Mouse (Mus musculus): ENCODE results near the gene Lbhd1.

Gene Lbhd1

GRCm38 (mm10) chr19:8919684-8920072, 36.1 kb downstream of the Lbhd1 start:
- DNase-seq: no peak

- DNase-seq: peak; percentile 94
Measured at GRCm38 (mm10) chr19:8920073-8920736, 36.7 kb downstream of the Lbhd1 start, which contains the start of gene B3gat3. B3gat3 (plus strand) TSS chr19:8920374.

DNA sequence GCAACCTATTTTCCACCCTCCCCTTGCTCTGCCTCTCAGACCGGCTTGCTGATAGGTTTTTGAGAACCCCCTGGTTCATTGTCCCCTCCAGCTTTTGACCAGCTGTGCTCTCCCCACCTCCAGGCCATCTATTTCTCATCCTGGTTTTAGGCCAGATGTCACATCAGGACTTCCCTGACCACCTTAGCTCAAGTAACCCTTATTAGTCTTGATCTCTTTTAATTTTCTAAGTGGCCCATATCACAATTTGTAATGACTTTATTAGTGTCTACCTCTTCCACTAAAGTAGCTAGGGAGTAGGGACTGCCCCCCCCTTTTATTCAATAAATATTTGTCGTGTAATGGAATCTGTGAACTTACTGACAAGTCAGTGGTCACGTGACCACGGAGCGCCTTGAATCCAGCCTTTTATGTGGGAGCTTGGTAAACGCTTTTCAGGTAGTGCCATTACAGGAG, 37.3 kb downstream of the Lbhd1 start:
- DNase-seq: no peak

DNA sequence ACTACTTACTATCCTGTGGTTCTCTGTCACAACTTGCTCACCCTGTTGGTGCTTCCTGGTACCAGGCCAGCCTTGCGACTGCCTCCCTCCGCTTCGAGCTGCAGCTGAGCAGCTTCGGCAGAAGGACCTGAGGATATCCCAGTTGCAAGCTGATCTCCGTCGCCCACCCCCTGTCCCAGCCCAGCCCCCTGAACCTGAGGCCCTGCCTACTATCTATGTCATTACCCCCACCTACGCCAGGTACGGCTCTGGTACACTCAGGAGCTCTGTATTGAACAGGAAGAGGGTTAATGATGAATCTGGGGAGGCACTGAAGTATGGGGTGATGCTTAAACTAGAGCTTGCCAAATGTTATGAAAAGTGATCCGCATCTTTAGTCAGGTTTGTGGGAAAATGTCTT, 38.2 kb downstream of the Lbhd1 start:
- no peak for DNase-seq

DNA sequence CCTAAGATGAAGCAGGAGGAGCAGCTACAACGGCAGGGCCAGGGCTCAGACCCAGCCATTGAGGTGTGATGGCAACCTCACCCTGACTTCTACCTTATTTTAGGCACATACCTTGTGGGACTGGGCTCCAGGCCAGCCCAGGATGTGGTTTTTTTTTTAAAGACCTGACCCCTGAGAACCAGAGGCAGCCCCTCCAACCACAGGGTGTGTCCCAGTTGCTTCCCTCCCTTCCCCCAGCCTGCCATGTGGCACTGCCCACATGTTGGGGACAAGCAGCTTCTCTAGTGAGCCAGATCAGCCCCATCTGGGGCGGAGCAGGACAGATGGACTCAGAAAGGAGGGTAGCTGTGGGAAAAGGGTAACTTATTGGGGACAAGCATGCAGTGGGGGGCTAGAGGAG, 43.2 kb downstream of the Lbhd1 start:
- DNase-seq: no peak

DNA sequence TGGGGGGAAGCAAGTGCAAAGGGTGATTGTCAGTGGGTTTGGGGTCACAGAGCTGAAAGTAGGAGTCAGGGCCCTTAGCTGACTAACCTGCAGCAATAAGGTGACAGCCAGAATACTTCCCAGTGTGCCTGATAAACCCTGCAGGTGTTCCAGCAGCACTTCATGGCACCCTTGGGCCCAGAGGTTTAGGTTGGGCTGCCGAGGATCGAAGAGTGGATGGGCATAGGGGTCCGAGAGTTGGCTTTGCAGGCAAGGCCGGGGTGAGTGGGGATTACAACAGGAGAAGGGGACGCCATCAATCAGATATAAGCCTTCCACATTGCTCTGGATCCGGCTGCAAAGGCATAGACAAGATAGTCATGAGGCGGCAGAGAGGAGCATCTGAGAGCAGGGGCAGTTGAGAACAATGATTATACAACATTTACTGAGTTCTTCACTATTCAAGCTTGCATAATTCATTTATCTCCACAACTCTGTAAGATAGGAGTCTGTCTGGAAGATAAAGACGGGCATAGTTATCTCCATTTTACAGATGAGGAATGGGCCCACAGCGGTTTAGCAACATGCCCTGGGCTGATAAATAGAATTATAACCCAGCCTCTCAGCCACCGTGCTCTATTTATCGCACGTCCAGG, 44.5 kb downstream of the Lbhd1 start:
- DNase-seq: no peak

GRCm38 (mm10) chr19:8928689-8929223, 45.2 kb downstream of the Lbhd1 start:
- DNase-seq: peak; percentile 66

DNA sequence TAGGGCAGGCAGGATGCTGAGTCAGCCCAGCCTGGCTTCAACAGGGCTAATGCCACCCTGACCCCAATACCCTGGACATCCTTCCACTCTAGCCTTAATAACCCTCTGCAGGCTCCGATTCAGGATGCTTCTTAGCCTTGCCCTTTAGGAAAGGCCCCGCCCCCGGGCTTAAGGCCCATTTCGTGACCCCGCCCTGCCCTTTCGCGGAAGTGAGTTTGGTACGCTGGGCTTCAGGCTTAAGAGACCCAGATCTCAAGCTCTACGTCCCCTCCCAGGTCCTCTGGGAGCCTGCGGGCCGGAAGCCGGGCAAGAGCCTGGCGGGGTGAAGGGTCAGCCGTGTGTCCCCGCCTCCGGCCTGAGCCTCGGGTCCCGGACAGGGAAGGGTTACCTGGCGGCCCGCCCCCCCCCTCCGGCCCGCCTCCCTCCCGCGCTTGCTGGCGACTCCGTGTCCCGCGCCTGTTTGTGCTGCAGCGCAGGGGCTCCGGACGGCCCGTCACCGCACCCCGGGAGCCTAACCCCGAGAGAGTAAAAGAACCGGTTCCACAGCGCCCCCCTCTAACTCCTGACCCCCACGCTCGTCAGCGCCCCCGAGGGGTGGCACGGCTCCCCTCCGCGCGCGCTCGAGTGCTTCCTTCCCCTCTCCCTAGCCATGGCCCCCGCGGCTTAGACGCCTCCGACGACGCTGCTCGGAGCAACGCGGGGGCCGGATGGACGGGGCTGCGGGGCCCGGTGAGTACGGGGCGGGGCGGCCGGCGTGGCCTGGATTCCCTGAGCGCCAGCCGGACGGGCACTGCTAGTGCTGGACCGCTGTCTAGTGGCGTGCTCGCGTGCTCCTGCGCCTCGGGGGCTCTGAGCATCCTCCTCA, 45.9 kb downstream of the Lbhd1 start, which contains the start of the genes Rom1 and Eml3:
TSS of gene Rom1 (minus strand) at position 133 of the 865 bp plus-strand sequence.
TSS of gene Eml3 (plus strand) at position 329 of the 865 bp plus-strand sequence.
- peak; percentile 80 for DNase-seq

DNA sequence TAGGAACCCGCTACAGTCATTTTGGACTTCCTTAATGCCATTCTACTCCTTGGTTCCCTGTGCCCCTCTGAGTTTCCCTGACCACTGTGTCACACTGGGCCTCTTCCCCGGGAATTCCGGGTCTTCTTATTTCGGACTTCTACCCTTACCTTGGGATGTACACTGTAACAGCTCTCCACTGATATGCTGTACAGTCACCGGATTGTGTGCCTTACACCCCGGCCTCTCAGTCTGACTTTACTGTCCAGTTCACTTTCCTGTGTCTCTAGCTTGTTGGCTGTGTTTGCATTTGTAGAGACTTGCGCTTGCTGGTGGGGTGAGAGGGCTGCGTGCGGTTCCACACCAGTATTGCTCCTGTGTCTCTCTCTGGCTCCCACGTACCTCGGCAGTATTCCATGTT, 46.6 kb downstream of the Lbhd1 start:
- DNase-seq: no peak

DNA sequence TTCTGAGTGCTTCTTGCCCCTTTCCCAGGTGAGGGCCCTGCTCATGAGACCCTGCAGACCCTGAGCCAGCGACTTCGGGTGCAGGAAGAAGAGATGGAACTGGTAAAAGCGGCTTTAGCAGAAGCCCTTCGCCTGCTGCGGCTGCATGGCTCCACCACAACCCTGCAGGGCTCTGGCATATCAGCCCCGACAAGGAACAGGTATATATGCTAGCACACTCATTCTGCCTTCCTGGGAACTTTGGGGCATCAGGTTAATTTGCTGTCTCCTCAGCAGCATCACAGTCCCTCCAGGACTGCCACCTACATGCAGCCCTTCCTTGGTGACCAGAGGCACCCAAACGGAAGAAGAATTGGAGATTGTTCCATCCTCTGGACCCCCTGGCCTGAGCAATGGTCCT, 47.2 kb downstream of the Lbhd1 start:
- DNase-seq: no peak

DNA sequence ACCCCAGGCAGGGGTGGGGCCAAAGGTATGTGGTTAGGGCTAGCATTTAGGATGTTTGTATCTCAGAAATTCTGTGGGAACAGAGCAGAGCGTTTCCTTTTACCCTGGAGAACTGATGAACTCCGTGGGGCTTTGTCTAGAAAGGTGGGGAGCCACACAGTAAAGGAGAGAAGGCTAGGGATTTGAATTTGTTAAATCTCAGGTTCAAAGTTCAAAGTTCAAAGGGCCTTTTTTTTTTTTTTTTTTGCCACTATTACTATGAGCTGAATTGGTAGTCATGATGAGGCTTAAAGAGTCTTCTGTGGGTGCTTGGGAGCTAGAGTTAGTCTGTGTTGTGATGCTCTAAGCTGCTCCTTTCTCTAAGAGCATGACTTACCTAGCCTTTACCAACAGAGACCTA, 53.2 kb downstream of the Lbhd1 start:
- DNase-seq: no peak

DNA sequence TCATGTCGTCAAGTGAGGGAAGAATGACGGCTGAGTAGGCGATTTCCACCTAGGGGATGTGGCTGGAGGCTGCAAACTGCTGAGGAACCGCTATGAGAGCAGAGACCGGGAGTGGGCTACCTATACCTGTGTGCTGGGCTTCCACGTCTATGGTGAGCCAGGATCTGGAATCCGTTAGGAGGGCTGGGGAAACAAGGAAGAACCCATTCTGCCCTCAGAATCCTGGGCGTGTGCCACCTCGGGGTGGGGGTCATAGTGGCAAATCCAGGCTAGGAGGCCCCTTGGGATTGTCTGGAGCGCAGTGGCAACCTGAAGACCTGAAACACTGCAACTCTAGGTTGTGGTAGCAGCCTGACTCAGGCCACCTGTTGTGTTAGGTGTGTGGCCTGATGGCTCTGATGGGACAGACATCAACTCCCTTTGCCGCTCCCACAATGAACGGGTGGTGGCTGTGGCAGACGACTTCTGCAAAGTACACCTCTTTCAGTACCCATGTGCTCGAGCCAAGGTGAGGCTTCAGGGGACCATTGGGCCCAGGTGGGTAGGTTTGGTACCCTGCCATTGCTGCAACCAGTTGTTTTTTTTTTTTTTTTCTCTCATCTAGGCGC, 57.1 kb downstream of the Lbhd1 start:
- DNase-seq: no peak

GRCm38 (mm10) chr19:8941136-8941514, 57.6 kb downstream of the Lbhd1 start:
- DNase-seq: no peak

- DNase-seq: peak; percentile 96
Measured at GRCm38 (mm10) chr19:8941515-8942217, 58.1 kb downstream of the Lbhd1 start, which contains the start of gene Mta2. Mta2 (plus strand) TSS chr19:8941875.
